In genomic region chr11:119524545-119524949, GRCm38 (mm10) we compare ENCODE assay signal across 8 mouse cellular contexts. TPM values are rescaled to one million over a fixed set of nuclear protein-coding genes. Genes with fewer than 3 reads are reported as not detected.
A peak's percentile ranks its signal among the peaks of the same experiment; 100 is the strongest.
DNase-seq lines count a peak whose midpoint lies in the region; ATAC-seq lines count a peak whose summit lies in the region.

No protein-coding gene starts in this region.

- peak; percentile 93 for DNase-seq in A20 (ENCODE audit: low read depth, low spot score)
- peak; percentile 93 for DNase-seq in brain, adult 2 months (ENCODE audit: low read depth, low spot score)
- DNase-seq in neural tube, embryonic 11.5 days (ENCODE audit: low spot score) = peak; percentile 92

- ATAC-seq in heart, embryonic 13.5 days (ENCODE audit: extremely low read depth, insufficient number of reproducible peaks, low FRiP score, low TSS enrichment) = peak; percentile 79; the same call in 1 of the 2 replicates
- ATAC-seq in kidney, embryonic 16.5 days (ENCODE audit: low FRiP score, low TSS enrichment) = peak; percentile 98
- peak; percentile 83 for ATAC-seq in liver, embryonic 15.5 days (ENCODE audit: insufficient read depth)
- peak; percentile 92 for ATAC-seq in neural tube, embryonic 11.5 days (ENCODE audit: insufficient read depth, low FRiP score, low TSS enrichment)
- peak; percentile 93 for ATAC-seq in stomach, embryonic 15.5 days (ENCODE audit: insufficient read depth, low FRiP score, low read depth)

- no peak overlapping the region for H3K27ac ChIP-seq in heart, embryonic 13.5 days (replicated peaks)
- no peak overlapping the region for H3K27ac ChIP-seq in kidney, embryonic 16.5 days (ENCODE audit: low read length)
- H3K27ac ChIP-seq in liver, embryonic 15.5 days (replicated peaks) = no peak overlapping the region
- no peak overlapping the region for H3K27ac ChIP-seq in neural tube, embryonic 11.5 days (ENCODE audit: low read depth, low read length)
- H3K27ac ChIP-seq in stomach, embryonic 15.5 days = no peak overlapping the region

- H3K27me3 ChIP-seq in erythroblast, embryonic 14.5 days (ENCODE audit: control insufficient read depth) = peaks cover 2% of the 10 kb centered on the region; the same call in 1 of the 2 replicates
- H3K27me3 ChIP-seq in heart, embryonic 13.5 days (replicated peaks) = peaks cover 3% of the 10 kb centered on the region; the same call in 1 of the 2 replicates
- no peaks in the 10 kb centered on the region for H3K27me3 ChIP-seq in kidney, embryonic 16.5 days (ENCODE audit: insufficient read depth, low read length)
- no peaks in the 10 kb centered on the region for H3K27me3 ChIP-seq in liver, embryonic 15.5 days
- H3K27me3 ChIP-seq in neural tube, embryonic 11.5 days (ENCODE audit: control insufficient read depth, insufficient read depth, low read length) = no peaks in the 10 kb centered on the region
- H3K27me3 ChIP-seq in stomach, embryonic 15.5 days (replicated peaks) = no peaks in the 10 kb centered on the region

- peak overlapping the region; percentile 82 for H3K9ac ChIP-seq in heart, embryonic 13.5 days
- H3K9ac ChIP-seq in kidney, embryonic 16.5 days (replicated peaks; ENCODE audit: low read length) = peak overlapping the region; percentile 66
- H3K9ac ChIP-seq in liver, embryonic 15.5 days = 0 out of 2 replicates have a peak overlapping the region, but pooled peaks have one; percentile 36
- peak overlapping the region; percentile 5; the same call in 1 of the 2 replicates for H3K9ac ChIP-seq in neural tube, embryonic 11.5 days (ENCODE audit: low read length)
- H3K9ac ChIP-seq in stomach, embryonic 15.5 days = no peak overlapping the region; the same call in 1 of the 2 replicates

- no peaks in the 10 kb centered on the region for H3K9me3 ChIP-seq in erythroblast, embryonic 14.5 days (ENCODE audit: control insufficient read depth, low read length)
- H3K9me3 ChIP-seq in heart, embryonic 13.5 days = no peaks in the 10 kb centered on the region
- no peaks in the 10 kb centered on the region; the same call in 1 of the 2 replicates for H3K9me3 ChIP-seq in kidney, embryonic 16.5 days (ENCODE audit: low read length)
- H3K9me3 ChIP-seq in liver, embryonic 15.5 days (replicated peaks) = no peaks in the 10 kb centered on the region
- no peaks in the 10 kb centered on the region for H3K9me3 ChIP-seq in neural tube, embryonic 11.5 days (ENCODE audit: control insufficient read depth, low read length)
- H3K9me3 ChIP-seq in stomach, embryonic 15.5 days = no peaks in the 10 kb centered on the region

- no peaks in the 10 kb centered on the region for H3K36me3 ChIP-seq in erythroblast, embryonic 14.5 days (ENCODE audit: control insufficient read depth)
- H3K36me3 ChIP-seq in heart, embryonic 13.5 days = no peaks in the 10 kb centered on the region
- no peaks in the 10 kb centered on the region for H3K36me3 ChIP-seq in kidney, embryonic 16.5 days (ENCODE audit: insufficient read depth, low read length)
- no peaks in the 10 kb centered on the region for H3K36me3 ChIP-seq in liver, embryonic 15.5 days (replicated peaks)
- no peaks in the 10 kb centered on the region for H3K36me3 ChIP-seq in neural tube, embryonic 11.5 days (ENCODE audit: control insufficient read depth, insufficient read depth, low read length)
- no peaks in the 10 kb centered on the region for H3K36me3 ChIP-seq in stomach, embryonic 15.5 days

- peak overlapping the region; percentile 56 for H3K4me3 ChIP-seq in erythroblast, embryonic 14.5 days (replicated peaks)
- peak overlapping the region; percentile 66 for H3K4me3 ChIP-seq in heart, embryonic 13.5 days
- H3K4me3 ChIP-seq in kidney, embryonic 16.5 days (ENCODE audit: low read length) = peak overlapping the region; percentile 52
- peak overlapping the region; percentile 52 for H3K4me3 ChIP-seq in liver, embryonic 15.5 days (replicated peaks)
- H3K4me3 ChIP-seq in neural tube, embryonic 11.5 days (ENCODE audit: low read depth, low read length) = peak overlapping the region; percentile 18
- H3K4me3 ChIP-seq in stomach, embryonic 15.5 days (replicated peaks) = peak overlapping the region; percentile 48

- H3K4me1 ChIP-seq in erythroblast, embryonic 14.5 days (ENCODE audit: control insufficient read depth) = peaks cover 14% of the 10 kb centered on the region
- H3K4me1 ChIP-seq in heart, embryonic 13.5 days = peaks cover 3% of the 10 kb centered on the region
- H3K4me1 ChIP-seq in kidney, embryonic 16.5 days (ENCODE audit: insufficient read depth, low read length) = no peaks in the 10 kb centered on the region
- peaks cover 5% of the 10 kb centered on the region for H3K4me1 ChIP-seq in liver, embryonic 15.5 days (replicated peaks)
- H3K4me1 ChIP-seq in neural tube, embryonic 11.5 days (ENCODE audit: control insufficient read depth, insufficient read depth, low read length) = no peaks in the 10 kb centered on the region
- H3K4me1 ChIP-seq in stomach, embryonic 15.5 days = peaks cover 6% of the 10 kb centered on the region; the same call in 1 of the 2 replicates

- 1% methylated on average over 33 of the region's 33 CpGs for WGBS in heart, embryonic 13.5 days
- WGBS in kidney, embryonic 16.5 days = 3% methylated on average over 33 of the region's 33 CpGs
- 2% methylated on average over 33 of the region's 33 CpGs for WGBS in liver, embryonic 15.5 days (ENCODE audit: insufficient replicate concordance)
- WGBS in neural tube, embryonic 11.5 days = 3% methylated on average over 33 of the region's 33 CpGs
- WGBS in stomach, embryonic 15.5 days = 3% methylated on average over 33 of the region's 33 CpGs

- peak overlapping the region; percentile 77 for H3K4me2 ChIP-seq in heart, embryonic 13.5 days
- H3K4me2 ChIP-seq in kidney, embryonic 16.5 days (replicated peaks; ENCODE audit: low read depth, low read length) = peak overlapping the region; percentile 63
- peak overlapping the region; percentile 74 for H3K4me2 ChIP-seq in liver, embryonic 15.5 days
- H3K4me2 ChIP-seq in neural tube, embryonic 11.5 days (ENCODE audit: low read depth) = peak overlapping the region; percentile 30
- peak overlapping the region; percentile 78 for H3K4me2 ChIP-seq in stomach, embryonic 15.5 days

RNA-seq across cellular contexts. Expression of gene Nptx1, which starts 23.0 kb away (rescaled TPM):
- polyA plus RNA-seq in erythroblast, embryonic 14.5 days (2012) = not detected in 2 replicates
- 0.66 and 0.75 TPM in 2 replicates for polyA plus RNA-seq in heart, embryonic 13.5 days (2015; fragmentation: Nextera tagmentation; extraction: Ambion mirVana)
- polyA plus RNA-seq in kidney, embryonic 16.5 days (2015; fragmentation: Nextera tagmentation; extraction: Ambion mirVana) = 0.54 and 0.86 TPM in 2 replicates
- 0.05 TPM in 1 of 2 replicates, not detected in the other for polyA plus RNA-seq in liver, embryonic 15.5 days (2015; fragmentation: Nextera tagmentation; extraction: Ambion mirVana)
- polyA plus RNA-seq in neural tube, embryonic 11.5 days (2014; fragmentation: Nextera tagmentation; extraction: Ambion mirVana) = 8.3 and 9.2 TPM in 2 replicates
- polyA plus RNA-seq in stomach, embryonic 15.5 days (2015; fragmentation: Nextera tagmentation; extraction: Ambion mirVana) = 0.59 and 0.63 TPM in 2 replicates

RNA-seq across cellular contexts. Expression of gene Endov, which starts 33.4 kb away (rescaled TPM):
- polyA plus RNA-seq in erythroblast, embryonic 14.5 days (2012) = 1.1 and 1.2 TPM in 2 replicates
- polyA plus RNA-seq in heart, embryonic 13.5 days (2015; fragmentation: Nextera tagmentation; extraction: Ambion mirVana) = 10.8 and 11.7 TPM in 2 replicates
- polyA plus RNA-seq in kidney, embryonic 16.5 days (2015; fragmentation: Nextera tagmentation; extraction: Ambion mirVana) = 18.0 and 18.8 TPM in 2 replicates
- 5.3 and 5.8 TPM in 2 replicates for polyA plus RNA-seq in liver, embryonic 15.5 days (2015; fragmentation: Nextera tagmentation; extraction: Ambion mirVana)
- polyA plus RNA-seq in neural tube, embryonic 11.5 days (2014; fragmentation: Nextera tagmentation; extraction: Ambion mirVana) = 13.9 and 18.1 TPM in 2 replicates
- polyA plus RNA-seq in stomach, embryonic 15.5 days (2015; fragmentation: Nextera tagmentation; extraction: Ambion mirVana) = 11.5 and 13.5 TPM in 2 replicates
